Mouse (Mus musculus): Measurements from ENCODE around the gene Man1a2.

DNA sequence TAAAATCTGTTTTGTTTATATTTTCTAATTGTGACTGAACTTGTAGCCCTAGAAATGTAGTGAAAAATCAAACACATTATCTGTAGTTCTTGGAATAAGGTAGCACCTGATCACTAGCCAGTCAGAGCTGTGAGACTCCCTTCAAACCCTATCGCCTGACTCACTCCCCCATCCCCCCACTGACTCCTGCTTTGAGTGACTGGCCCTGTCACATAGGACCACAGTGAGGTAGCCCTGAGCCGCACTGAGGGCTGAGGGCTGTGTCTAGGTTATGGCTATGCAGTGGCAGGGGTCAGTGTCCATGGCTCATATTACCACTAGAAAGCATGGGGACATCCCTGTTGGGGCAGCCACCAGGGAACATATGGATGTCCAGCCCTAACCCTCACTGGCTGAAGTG is 80.8 kb downstream of the Man1a2 start:
- TF ChIP-seq TAL1 (IDR thresholded peaks at IDR 0.05; ENCODE audit: low read length) = no peak
- no peak for TF ChIP-seq GATA1 (IDR thresholded peaks at IDR 0.05; ENCODE audit: low read length)
